Mouse (Mus musculus) gastrocnemius, adult 18-20 months (tissue): Measurements from ENCODE around the gene Pnpla2. TPM values are rescaled to one million over a fixed set of nuclear protein-coding genes. Genes with fewer than 3 reads are reported as not detected.

Experiments
- DNase-seq: peaks from one replicate; pipeline ENCODE4 v3.0.0; 2021; ENCODE audit warnings: low spot score
- total RNA-seq, 2 experiments: library from RNA; stranded (reverse); gene quantifications; 2 replicates each; pipeline ENCODE4 v1.2.3; 2021

Gene Pnpla2
- total RNA-seq, 2 experiments from 2014 or later = 288 to 309 TPM

DNA sequence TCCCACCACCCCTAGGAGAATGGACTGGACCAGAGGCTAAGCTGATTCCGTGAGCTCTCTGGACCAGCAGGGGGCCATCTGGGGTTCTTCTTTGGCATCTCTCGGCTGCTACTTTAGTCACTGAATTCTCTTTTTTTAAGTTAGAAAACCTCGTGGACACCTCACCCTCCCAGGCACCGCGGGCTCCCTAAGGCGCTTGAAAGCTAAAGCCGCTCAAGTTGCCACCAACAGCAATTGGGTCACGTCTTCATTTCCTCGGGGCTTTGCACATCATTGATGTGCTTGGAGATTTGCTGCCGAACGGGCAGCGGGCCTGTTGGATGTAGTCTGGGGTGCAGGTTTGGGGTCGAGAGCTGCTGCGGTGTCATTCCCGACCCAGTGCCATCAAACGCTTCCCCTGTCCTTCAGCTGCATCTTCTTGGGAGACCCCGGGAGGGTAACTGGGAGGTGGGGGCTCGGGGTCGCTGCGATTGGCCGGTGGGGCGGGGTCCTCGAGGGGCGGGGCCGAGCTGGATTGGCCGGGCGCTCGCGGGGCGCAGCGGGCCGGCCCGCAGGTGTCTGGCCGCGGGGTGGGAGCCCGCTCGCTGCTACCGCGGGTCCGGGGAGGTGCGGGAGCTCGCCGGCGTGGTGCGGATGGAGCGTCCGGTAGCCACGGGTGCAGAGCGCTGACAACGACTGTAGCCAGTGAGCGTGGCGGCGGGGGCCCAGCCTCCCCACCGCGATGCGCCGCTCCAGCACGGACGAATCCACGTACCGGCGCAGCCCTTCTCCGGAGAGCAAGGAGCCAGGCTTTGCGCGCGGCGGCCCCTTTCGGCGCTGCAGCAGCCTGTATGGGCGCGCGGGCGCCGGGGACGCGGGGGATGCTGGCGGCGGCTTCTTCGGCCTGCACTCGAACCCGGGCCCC is 26.8 kb downstream of the Pnpla2 start:
- DNase-seq = peak; percentile 41

DNA sequence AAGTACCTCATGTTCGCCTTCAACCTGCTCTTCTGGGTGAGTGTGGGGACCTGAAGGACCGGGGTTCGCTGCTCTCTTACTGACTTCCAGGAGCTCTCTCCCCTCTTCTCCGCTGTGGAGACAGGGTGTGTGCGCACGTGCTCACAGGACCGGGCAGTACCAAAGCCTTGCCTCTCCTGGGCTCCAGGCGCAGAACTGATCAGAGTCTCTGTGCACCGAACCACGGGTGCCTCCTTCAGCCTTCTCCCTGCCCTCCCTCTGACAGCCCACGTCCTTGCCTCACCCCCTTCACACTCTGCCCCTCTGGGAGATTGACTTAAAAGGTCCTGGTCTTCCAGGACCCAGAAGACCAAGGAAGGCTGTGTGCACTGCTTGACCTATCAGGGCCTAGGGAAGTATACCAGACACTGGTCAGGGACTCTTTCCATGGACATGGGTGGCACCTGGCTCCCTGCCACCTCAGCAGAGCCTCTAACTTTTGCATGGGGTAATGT is 27.6 kb downstream of the Pnpla2 start:
- no peak for DNase-seq

DNA sequence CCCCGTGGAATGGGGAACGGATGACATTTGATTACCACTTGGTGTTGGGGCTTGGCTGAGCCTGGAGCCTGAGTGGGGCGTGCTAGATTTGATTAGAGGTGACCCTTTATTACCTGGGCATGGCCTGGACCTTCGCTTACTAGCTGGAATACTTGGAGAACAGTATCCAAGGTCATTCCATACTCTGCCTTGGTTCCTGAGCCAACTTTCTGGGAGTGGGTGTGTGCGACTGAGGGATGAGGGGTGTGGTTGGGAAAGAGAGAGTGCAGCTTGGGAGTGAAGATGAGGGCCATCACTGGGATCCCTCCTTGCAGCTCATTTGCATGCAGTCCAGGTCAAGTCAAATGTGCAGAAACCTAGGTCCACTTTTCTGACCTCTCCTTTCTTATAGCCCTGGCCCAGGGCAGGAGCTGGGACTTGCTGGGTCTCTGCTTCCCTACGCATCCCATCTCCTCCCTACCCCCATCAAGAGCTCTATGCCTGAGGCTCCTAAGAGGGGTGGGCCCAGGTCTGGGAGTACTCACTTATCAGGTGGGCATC is 28.2 kb downstream of the Pnpla2 start:
- DNase-seq = no peak

DNA sequence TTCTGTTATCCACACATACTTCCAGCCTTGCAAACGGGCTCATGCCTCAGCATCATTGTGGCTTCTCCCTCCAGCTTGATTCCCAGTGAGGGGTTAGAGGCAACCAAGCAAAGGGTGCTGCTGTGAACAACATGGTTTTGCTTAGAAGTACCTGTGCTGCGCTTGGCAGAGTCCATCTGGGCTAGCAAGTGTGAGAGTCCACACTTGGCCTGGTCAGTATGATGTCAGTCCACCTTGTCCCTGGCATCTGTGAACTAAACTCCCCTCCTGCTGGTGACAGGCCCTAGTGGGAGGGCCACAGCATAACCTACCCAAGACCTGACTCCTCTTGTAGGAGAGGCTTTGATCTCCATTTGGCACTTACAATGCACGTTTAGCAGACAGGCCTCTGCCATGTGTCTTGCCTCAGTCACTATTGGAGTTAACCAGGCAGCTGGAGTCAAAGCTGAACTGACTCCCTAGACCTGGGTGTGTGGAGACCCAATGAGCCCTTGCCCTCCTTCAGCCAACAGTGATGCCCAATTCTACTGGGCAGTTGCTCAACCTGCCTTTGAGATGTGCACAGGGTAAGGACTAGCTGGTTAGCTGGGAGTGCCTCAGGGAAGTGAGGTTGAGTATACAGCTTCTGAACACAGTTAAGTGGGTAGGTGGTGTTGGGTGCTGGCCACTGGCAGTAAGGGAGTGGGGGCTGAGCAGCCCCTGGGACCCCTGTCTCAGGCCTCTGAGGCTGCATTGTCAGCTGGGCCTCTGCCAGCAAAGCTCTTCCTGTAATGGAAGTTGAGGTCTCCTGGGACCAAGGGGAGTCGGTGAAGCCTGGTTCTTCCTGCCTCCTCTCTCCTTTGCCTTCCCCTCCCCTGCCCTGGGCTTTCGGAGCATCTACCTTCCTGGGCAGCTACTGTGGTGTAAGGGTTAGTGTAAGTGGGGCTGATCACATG is 29.5 kb downstream of the Pnpla2 start:
- DNase-seq = no peak

DNA sequence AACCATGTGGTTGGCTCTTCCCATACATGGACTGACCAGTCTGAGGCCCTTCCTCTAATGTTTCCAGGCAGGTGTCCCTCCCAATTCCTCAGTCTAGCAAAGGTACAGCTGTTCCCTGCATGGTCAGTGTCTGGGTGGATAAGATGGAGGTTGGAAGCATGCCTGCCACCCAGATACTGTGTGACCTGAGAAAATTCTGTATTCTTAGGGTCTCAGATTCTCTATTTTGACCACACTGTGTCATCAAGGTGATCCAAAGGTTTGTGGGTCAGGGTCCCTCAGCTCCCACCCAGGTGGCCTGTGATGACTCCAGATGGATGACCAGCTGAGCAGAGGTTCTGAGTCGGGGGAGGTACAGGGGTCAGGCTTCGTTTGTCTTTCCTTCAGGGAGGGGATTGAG is 30.2 kb downstream of the Pnpla2 start:
- DNase-seq = no peak

DNA sequence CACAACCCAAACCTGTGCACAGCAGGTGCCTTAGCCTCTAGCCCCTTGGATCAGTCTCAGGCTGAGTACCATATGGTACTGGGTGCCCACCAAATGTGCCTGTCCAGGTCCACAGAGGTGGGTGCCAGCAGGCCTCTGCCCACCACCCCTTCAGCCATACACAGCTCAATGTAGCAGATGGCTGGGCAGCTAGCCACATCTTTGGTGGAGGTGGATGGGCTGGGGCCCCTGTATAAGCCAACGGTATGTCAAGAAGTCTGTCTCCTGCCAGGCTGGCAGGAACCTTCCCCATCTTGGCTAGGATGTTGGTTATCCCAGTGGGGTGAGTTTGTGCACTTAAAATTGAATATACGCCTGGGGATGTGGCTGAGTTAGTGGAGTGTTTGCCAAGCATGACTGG is 30.6 kb downstream of the Pnpla2 start:
- no peak for DNase-seq

DNA sequence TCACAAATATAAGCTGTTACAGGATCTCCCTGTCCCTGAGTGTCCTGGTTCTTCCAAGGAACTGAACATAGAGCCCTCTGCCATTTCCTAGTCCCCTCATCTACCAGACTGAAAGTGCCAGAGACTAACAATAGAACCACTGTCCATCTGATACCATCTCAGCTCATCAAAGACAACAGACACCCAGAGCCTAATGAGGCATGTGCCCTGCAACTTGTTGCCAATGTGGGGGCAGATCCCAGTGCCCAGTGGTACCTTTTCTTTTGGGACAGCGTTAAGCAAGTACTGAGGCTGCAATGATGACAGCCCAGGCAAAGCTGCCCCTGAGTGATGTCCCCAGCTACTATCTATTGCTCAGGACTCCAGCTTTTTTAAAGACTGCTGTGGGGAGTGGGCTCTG is 31.2 kb downstream of the Pnpla2 start:
- DNase-seq = no peak

DNA sequence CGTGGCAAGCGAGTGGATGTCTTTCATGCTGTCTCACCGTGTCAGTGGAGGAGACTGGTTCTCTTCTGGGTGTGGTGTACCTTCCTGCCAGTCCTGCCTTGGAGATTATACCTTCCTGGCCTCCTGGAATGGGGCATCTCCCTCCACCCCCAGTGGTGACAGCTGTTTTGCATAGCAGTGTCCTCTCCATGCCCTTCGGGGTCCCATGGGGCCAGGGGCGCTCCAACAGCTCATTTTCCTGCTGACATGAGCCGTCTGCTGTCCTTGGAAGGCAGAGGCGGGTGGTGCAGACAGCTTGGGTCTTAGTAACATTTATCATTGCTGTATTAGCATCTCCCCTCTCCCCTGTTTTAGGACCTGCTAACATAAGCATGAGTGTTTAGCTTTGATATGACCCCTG is 32.1 kb downstream of the Pnpla2 start:
- no peak for DNase-seq

DNA sequence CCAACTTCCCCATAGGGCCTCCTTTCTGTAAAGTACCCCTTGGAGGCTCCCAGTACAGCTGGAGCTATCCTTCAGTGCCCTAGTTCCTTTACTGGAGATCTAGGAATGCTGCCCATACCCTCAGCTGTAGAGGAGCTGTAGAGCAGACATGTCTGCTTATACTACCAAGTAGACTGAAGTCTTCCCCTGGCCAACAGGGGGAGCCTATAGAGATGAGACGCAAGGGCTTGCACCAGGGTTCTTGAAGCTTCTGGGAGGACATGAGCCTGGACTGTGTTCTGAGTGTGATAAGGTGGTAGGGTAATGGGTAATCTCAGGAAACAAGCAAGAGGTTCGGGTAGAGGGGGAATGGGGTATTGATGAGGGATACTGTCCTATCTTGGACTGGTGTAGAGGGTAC is 36.2 kb downstream of the Pnpla2 start:
- no peak for DNase-seq

DNA sequence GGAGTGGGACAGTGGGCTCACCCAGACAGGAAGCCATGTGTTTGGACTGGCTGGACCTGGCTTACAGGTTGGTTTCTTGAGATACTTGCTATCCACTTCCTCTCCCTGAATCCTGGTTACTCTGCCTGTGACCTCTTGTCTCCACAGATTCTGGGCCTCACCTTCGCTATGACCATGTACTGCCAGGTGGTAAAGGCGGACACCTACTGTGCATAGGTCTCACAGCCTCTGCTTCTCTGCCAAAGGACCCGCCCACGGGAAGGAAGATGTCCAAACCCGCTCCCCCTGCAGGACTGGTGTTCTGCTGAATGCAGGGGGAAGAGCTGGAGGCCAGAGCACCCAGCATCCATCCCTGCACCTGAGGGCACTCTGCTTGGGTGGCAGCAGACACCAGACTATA is 37.7 kb downstream of the Pnpla2 start:
- DNase-seq = no peak

DNA sequence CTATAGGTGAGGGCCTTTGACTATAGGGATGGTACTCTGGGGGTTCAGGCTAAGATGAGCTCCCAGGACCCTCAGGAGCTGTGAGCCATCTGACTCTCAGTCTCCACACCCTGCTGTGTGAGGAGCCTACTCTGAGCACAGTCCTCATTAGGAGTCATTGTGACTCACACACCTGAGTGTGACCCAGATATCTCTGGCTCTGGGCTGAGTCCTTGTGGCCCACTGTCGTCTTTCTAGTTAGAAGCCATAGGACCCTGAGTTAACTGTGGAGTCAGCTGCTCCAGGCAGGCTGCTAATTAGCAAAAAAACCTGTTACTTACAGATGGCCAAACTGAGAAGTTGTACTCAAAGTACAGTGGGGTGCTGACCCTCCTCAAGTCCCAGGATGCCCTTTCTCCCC is 38.7 kb downstream of the Pnpla2 start:
- DNase-seq = no peak

DNA sequence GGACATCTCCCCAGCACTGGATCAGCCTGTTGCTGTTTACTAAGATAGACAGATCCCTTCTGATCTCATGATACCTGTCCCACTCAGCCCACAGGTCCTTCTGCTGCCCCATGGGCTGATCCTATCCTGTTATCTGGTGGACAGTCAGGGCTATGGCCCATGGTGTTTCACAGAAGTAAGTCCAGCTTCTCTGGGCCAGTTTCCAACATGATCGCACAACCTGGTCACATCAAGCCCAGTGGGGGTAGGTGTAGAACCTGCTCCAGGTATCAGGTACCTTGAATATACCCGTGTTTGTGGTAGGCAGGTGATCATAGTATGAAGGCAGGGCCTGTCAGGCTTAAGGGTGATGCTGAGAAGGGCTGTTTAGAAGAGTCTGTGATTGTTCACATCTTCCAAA is 40.4 kb downstream of the Pnpla2 start:
- no peak for DNase-seq

DNA sequence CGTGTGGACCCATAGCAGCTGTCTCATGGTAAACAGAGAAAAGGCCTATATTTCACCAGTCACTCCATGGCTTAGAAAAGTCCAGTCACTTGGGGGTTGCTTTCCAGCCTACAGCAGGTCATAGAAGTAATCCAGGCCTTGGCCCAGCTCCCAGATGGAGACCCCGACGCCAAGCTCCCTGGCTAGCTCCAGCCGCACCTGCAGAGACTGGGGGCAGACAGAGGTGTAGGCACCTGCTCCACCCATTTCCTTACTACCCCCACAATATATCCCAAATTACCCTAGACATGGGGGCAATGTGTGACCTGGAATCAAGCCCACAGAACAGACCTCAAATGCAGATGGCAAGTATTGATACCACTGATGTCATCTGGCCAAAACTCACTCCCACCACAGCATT is 40.9 kb downstream of the Pnpla2 start:
- DNase-seq = no peak

DNA sequence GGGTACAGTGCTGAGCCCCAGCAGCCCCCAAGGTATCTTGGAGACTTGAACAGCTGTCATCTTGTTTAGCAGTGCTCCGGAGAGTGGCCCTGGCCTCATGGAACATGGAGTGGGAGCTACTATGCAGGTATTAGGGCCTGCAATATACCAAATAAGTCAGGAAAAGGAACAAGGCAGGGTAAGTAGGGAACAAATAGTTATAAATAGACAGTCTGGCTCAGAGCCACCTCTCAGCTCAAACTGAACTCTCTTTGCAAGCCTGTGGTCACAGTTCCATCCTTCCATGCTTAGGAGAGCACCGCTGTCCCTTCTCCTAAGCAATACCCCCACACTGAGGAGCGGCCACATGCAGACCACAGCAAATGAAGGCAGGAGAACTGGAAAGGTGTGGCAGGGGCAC is 42.6 kb downstream of the Pnpla2 start:
- DNase-seq = peak; percentile 43

DNA sequence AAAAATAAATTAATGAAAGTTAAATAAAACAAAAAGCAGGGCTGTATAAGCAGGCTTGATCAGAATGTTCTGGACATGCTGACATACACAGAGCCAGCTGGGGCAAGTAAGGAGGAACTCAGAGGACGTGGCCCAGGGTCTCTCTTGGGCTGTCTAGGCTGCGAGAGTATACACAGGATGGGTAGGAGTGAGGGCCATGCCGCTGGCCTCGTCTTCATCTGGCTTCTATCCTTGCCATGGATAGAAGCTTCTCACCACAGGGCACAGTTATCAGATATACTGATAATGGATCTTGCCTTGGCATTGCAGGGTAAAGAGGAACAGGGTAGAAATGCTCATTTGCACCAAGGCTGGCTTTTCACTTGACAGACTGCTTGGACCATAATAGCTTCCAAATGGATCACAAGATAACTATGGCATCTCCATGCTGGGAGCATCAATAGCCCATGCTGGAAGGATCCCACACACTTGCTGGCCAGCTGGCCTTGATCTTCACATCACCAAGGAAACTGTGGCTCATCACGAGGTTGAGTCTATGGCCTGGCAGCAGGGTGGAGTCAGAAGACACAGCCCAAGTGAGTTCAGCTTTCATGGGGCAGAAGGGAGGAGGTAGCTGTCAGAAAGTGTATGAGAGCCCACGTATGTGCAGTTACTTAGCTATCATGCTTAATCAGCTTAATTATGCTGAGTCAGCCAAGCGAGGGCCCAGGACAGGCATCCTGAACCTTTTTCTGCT is 47.0 kb downstream of the Pnpla2 start:
- no peak for DNase-seq

DNA sequence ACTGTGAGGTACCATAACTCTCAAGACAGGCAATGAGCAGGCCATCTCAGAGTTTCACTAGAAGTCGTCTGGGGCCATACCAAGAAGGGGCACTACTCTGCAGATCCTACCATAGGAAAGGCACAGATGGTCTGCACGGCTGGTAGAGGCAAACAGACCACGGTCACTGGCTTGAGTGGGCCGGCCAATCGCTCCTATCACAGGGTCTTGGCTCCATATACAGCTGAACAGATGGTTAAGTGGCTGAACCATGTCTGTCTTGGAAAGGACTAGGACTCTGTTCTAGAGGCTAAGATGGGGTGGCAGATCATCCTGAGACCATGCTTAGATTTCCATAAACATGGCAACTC is 47.5 kb downstream of the Pnpla2 start:
- DNase-seq = no peak

DNA sequence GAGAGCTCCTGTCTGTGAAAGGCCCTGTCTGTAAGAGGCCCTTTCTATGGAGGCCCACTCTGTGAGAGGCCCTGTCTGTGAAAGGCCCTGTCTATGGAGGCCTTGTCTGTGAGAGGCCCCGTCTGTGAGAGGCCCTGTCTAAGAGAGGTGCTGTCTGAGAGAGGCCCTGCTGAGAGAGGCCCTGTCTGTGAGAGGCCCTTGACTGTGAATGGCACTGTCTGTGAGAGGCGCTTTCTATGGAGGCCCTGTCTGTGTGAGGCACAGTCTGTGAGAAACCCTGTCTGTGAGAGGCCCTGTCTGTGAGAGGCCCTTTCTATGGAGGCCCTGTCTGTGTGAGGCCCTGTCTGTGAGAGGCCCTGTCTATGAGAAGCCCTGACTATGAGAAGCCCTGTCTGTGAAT is 51.3 kb downstream of the Pnpla2 start:
- DNase-seq = no peak

DNA sequence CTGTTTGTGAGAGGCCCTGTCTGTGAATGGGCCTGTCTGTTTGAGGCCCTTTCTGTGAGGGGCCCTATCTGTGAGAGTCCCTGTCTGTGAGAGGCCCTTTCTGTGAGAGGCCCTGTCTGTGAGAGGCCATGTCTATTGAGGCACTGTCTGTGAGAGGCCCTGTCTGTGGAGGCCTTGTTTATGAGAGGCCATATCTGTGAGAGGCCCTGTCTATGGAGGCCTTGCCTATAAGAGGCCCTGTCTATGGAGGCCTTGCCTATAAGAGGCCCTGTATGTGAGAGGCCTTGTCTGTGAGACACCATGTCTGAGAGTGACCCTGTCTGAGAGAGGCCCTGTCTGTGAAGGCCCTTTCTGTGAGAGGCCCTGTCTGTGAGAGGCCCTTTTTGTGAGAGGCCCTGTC is 53.2 kb downstream of the Pnpla2 start:
- DNase-seq = no peak

DNA sequence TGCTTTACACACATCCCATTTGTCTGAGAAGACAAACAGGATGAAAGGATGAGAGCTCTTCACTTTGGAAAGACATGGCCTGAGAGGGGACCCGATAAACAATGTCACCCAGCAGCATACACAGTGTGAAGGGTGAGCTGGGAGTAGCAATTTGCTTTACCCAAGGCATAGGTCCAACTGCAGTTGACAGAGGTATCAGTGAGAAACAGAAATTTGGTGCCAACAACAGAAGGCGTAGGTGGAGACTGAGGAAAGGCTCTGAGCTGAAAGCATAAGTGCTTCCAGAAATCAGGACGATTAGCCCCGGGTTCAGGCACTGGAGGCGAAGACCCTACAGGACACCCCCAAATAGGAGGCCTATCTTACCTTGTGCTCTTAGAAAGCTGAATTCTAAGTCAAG is 55.2 kb downstream of the Pnpla2 start:
- DNase-seq = no peak
